Mouse (Mus musculus): Measurements from ENCODE around the gene Zrsr1. TPM values are rescaled to one million over a fixed set of nuclear protein-coding genes. Genes with fewer than 3 reads are reported as not detected.
A peak's percentile ranks its signal among the peaks of the same experiment; 100 is the strongest.

The Zrsr1 gene
- polyA plus RNA-seq, 1 experiment = not detected

GRCm38 (mm10) chr11:22991218-22991835, 19.5 kb downstream of the Zrsr1 start:
- Histone ChIP-seq H3K4me1 (ENCODE audit: control insufficient read depth, insufficient read depth, low read length) (peaks cover 2% of the 10 kb centered on the region; the same call in 1 of the 2 replicates), H3K4me3 (ENCODE audit: insufficient read depth, low read depth, low read length) (peak overlapping the region; percentile 28; the same call in 1 of the 2 replicates), H3K27ac (ENCODE audit: insufficient read depth, low read depth, low read length) (no peak overlapping the region)
- WGBS = 11% methylated on average over 14 of the region's 14 CpGs
- TF ChIP-seq CTCF (IDR thresholded peaks at IDR 0.05; ENCODE audit: insufficient read depth, low read depth, low read length) = no peak
- no peak for TF ChIP-seq POLR2A (IDR thresholded peaks at IDR 0.05; ENCODE audit: insufficient read depth, low read depth, low read length)

GRCm38 (mm10) chr11:22994271-22994670, 22.5 kb downstream of the Zrsr1 start:
- H3K4me3 ChIP-seq (ENCODE audit: insufficient read depth, low read depth, low read length) = no peak overlapping the region
- H3K4me1 ChIP-seq (ENCODE audit: control insufficient read depth, insufficient read depth, low read length) = peaks cover 2% of the 10 kb centered on the region; the same call in 1 of the 2 replicates
- TF ChIP-seq CTCF (IDR thresholded peaks at IDR 0.05; ENCODE audit: insufficient read depth, low read depth, low read length) = no peak
- no peak for TF ChIP-seq POLR2A (IDR thresholded peaks at IDR 0.05; ENCODE audit: insufficient read depth, low read depth, low read length)
- WGBS = 81% methylated on average over 2 of the region's 2 CpGs
- no peak overlapping the region for H3K27ac ChIP-seq (ENCODE audit: insufficient read depth, low read depth, low read length)

DNA sequence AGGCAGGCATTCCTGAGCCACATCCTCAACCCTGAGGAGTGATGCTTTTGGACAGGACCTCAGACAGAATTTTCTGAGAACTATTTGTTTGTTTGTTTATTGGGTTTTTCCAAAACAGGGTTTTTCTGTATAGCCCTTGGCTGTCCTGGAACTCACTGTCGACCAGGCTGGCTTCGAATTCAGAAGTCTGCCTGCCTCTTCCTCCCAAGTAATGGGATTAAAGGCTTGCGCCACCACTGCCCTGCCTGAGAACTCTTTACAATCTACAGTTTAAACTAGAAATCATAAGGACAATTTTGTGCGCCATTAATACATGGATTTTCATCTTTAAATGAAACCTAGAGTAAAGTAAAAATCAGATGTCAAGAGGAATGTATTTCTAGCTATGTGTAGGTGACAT, 23.7 kb downstream of the Zrsr1 start:
- Histone ChIP-seq H3K4me1 (ENCODE audit: control insufficient read depth, insufficient read depth, low read length) (peaks cover 2% of the 10 kb centered on the region; the same call in 1 of the 2 replicates), H3K27ac (ENCODE audit: insufficient read depth, low read depth, low read length) (no peak overlapping the region), H3K4me3 (ENCODE audit: insufficient read depth, low read depth, low read length) (no peak overlapping the region)
- no peak for TF ChIP-seq CTCF (IDR thresholded peaks at IDR 0.05; ENCODE audit: insufficient read depth, low read depth, low read length)
- no peak for TF ChIP-seq POLR2A (IDR thresholded peaks at IDR 0.05; ENCODE audit: insufficient read depth, low read depth, low read length)
- WGBS = 90% methylated on average over 4 of the region's 4 CpGs

DNA sequence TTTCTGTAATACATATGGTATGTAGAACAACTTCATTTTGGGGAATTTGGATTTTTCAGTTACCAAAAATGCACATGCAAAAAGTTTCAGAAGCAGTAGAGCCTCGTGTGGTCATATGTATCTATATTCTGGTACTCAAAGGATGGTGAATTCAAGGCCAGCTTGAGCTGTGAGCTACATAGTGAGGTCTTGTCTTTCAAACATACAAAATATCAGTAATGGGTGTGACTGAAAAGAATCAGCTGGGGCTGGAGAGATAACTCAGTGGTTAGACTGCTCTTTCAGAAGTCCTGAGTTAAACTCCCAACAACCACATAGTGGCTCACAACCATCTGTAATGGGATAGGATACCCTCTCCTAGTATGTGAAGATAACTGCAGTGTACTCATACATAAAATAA, 26.5 kb downstream of the Zrsr1 start:
- H3K4me1 ChIP-seq (ENCODE audit: control insufficient read depth, insufficient read depth, low read length) = no peaks in the 10 kb centered on the region
- no peak overlapping the region for H3K4me3 ChIP-seq (ENCODE audit: insufficient read depth, low read depth, low read length)
- no peak for TF ChIP-seq CTCF (IDR thresholded peaks at IDR 0.05; ENCODE audit: insufficient read depth, low read depth, low read length)
- no peak for TF ChIP-seq POLR2A (IDR thresholded peaks at IDR 0.05; ENCODE audit: insufficient read depth, low read depth, low read length)
- 90% methylated on average over 1 of the region's 1 CpGs for WGBS
- H3K27ac ChIP-seq (ENCODE audit: insufficient read depth, low read depth, low read length) = no peak overlapping the region

DNA sequence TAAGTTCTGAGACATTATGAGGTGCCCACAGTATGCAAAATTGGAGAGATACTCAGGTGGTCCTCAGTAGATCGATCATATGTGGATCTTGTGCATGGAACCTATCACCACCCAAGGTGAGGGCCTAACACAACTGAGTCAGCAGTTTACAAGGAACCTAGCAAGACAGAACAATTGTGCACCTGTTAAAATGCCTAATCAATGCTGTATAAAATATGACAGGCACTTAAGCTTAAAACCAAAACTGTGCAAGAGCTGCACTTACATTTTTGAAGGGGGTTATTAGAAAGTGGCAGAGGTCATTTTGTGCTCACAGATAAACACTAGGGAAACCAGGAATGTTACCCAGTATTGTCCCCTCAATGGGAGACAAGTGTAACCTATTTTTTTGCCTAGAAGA, 33.5 kb downstream of the Zrsr1 start:
- no peak overlapping the region for H3K27ac ChIP-seq (ENCODE audit: insufficient read depth, low read depth, low read length)
- H3K4me3 ChIP-seq (ENCODE audit: insufficient read depth, low read depth, low read length) = no peak overlapping the region
- H3K4me1 ChIP-seq (ENCODE audit: control insufficient read depth, insufficient read depth, low read length) = peaks cover 4% of the 10 kb centered on the region; the same call in 1 of the 2 replicates
- WGBS = 85% methylated on average over 1 of the region's 1 CpGs
- TF ChIP-seq POLR2A (IDR thresholded peaks at IDR 0.05; ENCODE audit: insufficient read depth, low read depth, low read length) = no peak
- no peak for TF ChIP-seq CTCF (IDR thresholded peaks at IDR 0.05; ENCODE audit: insufficient read depth, low read depth, low read length)

DNA sequence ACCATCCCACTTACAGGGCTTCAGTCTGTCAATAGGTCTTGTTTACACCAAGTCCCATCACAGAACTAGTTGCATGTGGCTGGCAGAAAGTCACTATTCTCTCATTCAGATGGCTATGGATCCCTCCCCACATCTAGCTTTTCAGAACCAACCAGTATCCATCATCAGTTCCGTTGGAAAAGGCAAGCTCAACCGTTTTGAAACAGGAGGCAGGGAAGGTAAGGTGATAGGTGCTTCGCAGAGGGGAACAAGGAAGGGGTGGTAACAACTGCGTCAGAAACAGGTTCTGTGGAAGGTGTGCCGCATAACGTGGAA, 35.3 kb downstream of the Zrsr1 start:
- Histone ChIP-seq H3K27ac (ENCODE audit: insufficient read depth, low read depth, low read length) (peak overlapping the region; percentile 16), H3K4me1 (ENCODE audit: control insufficient read depth, insufficient read depth, low read length) (peaks cover 4% of the 10 kb centered on the region; the same call in 1 of the 2 replicates), H3K4me3 (ENCODE audit: insufficient read depth, low read depth, low read length) (peak overlapping the region; percentile 65)
- TF ChIP-seq POLR2A (IDR thresholded peaks at IDR 0.05; ENCODE audit: insufficient read depth, low read depth, low read length) = no peak
- TF ChIP-seq CTCF (IDR thresholded peaks at IDR 0.05; ENCODE audit: insufficient read depth, low read depth, low read length) = no peak
- 12% methylated on average over 6 of the region's 6 CpGs for WGBS

- WGBS = 3% methylated on average over 22 of the region's 22 CpGs
- TF ChIP-seq POLR2A (IDR thresholded peaks at IDR 0.05; ENCODE audit: insufficient read depth, low read depth, low read length) (no peak), CTCF (IDR thresholded peaks at IDR 0.05; ENCODE audit: insufficient read depth, low read depth, low read length) (no peak)
- H3K4me3 ChIP-seq (ENCODE audit: insufficient read depth, low read depth, low read length) = peak within 1 kb of the TSS; percentile 65
- H3K27ac ChIP-seq (ENCODE audit: insufficient read depth, low read depth, low read length) = peak within 1 kb of the TSS; percentile 44
- H3K4me1 ChIP-seq (ENCODE audit: control insufficient read depth, insufficient read depth, low read length) = peaks cover 4% of the 10 kb centered on the region; the same call in 1 of the 2 replicates
Observed at GRCm38 (mm10) chr11:23007481-23008180, 35.8 kb downstream of the Zrsr1 start, which contains the start of gene Fam161a. Gene Fam161a, plus strand, starts transcription at chr11:23007531.

DNA sequence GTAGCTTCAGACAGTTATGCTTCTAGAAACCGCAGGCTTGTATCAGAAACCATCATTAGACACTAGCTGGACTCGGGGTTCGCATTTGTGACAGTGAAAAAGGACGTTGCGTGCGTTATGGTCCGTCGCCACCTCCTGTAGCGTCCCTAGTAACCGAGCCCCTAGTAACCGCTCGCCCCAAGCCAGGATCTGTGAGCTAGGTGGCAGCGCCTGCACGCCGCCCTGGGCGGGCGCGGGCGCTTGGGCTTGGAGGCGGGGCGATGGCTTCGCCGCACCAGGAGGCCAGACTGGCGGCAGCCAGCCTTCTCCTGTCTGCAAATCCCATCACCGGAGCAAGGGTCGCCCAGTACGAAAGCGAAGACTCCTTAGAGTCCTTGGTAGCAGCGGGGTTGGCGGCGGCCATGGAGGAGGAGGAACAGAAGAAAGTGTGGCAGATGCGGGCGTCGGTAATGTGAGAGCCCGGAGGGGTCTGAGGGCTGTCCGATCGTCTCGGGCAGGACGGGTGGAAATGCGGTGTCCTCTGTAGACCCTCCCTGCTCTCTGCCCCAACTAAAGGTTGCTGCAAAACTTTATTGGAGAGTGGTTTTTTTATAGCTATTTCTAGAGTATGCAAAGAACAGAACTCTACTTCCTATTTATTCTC, 36.5 kb downstream of the Zrsr1 start:
- peak overlapping the region; percentile 65 for H3K4me3 ChIP-seq (ENCODE audit: insufficient read depth, low read depth, low read length)
- H3K27ac ChIP-seq (ENCODE audit: insufficient read depth, low read depth, low read length) = peak overlapping the region; percentile 44
- WGBS = under 1% methylated on average over 40 of the region's 40 CpGs
- peaks cover 4% of the 10 kb centered on the region; the same call in 1 of the 2 replicates for H3K4me1 ChIP-seq (ENCODE audit: control insufficient read depth, insufficient read depth, low read length)
- peak; percentile 24; the same call in 1 of the 2 replicates for TF ChIP-seq POLR2A (IDR thresholded peaks at IDR 0.05; ENCODE audit: insufficient read depth, low read depth, low read length)
- TF ChIP-seq CTCF (IDR thresholded peaks at IDR 0.05; ENCODE audit: insufficient read depth, low read depth, low read length) = no peak; the same call in 1 of the 2 replicates

DNA sequence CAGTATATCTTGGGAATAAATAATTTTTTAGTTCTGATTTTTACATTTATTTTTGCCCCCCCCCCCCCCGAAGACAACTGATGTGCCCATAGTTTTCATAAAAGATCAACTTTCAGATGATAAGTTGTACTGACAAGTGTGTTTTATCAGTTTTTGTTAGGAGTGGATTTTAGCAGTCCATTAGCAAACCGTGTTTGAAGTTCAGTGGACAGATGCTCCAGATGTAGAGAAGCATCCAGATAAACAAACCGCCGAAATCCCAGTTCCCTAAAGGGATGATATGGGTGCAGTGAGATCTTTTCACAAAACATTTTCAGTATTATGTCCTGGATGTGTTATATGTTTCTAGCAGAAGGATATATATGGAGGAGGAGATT, 37.0 kb downstream of the Zrsr1 start:
- H3K27ac ChIP-seq (ENCODE audit: insufficient read depth, low read depth, low read length) = no peak overlapping the region
- peaks cover 4% of the 10 kb centered on the region; the same call in 1 of the 2 replicates for H3K4me1 ChIP-seq (ENCODE audit: control insufficient read depth, insufficient read depth, low read length)
- no peak overlapping the region for H3K4me3 ChIP-seq (ENCODE audit: insufficient read depth, low read depth, low read length)
- WGBS = 24% methylated on average over 4 of the region's 4 CpGs
- TF ChIP-seq CTCF (IDR thresholded peaks at IDR 0.05; ENCODE audit: insufficient read depth, low read depth, low read length) (no peak), POLR2A (IDR thresholded peaks at IDR 0.05; ENCODE audit: insufficient read depth, low read depth, low read length) (no peak)
